Mouse (Mus musculus): ENCODE measurements at regions not wholly inside any gene's neighbourhood (a gene's known extent, or its start where the extent isn't known, plus 50 kb on each side); places are given as distances from the start of the nearest gene placed in this dataset.

- TF ChIP-seq POLR2A (IDR thresholded peaks at IDR 0.05; ENCODE audit: control insufficient read depth, low read depth, low read length), result no peak
- no peak for TF ChIP-seq CTCF (IDR thresholded peaks at IDR 0.05; ENCODE audit: control insufficient read depth, insufficient read depth, insufficient replicate concordance, low read depth, low read length)
- Histone ChIP-seq H3K27ac (ENCODE audit: control insufficient read depth, insufficient read depth, low read depth, low read length) (no peak overlapping the region), H3K4me3 (ENCODE audit: control insufficient read depth, low read depth, low read length) (no peak overlapping the region), H3K4me1 (ENCODE audit: control insufficient read depth, insufficient read depth, low read length) (no peaks in the 10 kb centered on the region), H3K36me3 (ENCODE audit: control insufficient read depth, insufficient read depth, low read length) (no peaks in the 10 kb centered on the region), H3K27me3 (ENCODE audit: control insufficient read depth, insufficient read depth, low read length) (no peaks in the 10 kb centered on the region)
Observed at GRCm38 (mm10) chr8:128065127-128065526, 293.3 kb upstream of the Nrp1 start.

GRCm38 (mm10) chr8:128065964-128066680, 292.3 kb upstream of the Nrp1 start:
- TF ChIP-seq POLR2A (IDR thresholded peaks at IDR 0.05; ENCODE audit: control insufficient read depth, low read depth, low read length), result no peak
- no peak for TF ChIP-seq CTCF (IDR thresholded peaks at IDR 0.05; ENCODE audit: control insufficient read depth, insufficient read depth, insufficient replicate concordance, low read depth, low read length)
- Histone ChIP-seq H3K27ac (ENCODE audit: control insufficient read depth, insufficient read depth, low read depth, low read length) (no peak overlapping the region), H3K4me1 (ENCODE audit: control insufficient read depth, insufficient read depth, low read length) (no peaks in the 10 kb centered on the region), H3K27me3 (ENCODE audit: control insufficient read depth, insufficient read depth, low read length) (no peaks in the 10 kb centered on the region), H3K4me3 (ENCODE audit: control insufficient read depth, low read depth, low read length) (no peak overlapping the region), H3K36me3 (ENCODE audit: control insufficient read depth, insufficient read depth, low read length) (no peaks in the 10 kb centered on the region)

GRCm38 (mm10) chr8:128069749-128070148, 288.7 kb upstream of the Nrp1 start:
- Histone ChIP-seq H3K4me1 (ENCODE audit: control insufficient read depth, insufficient read depth, low read length) (no peaks in the 10 kb centered on the region), H3K27ac (ENCODE audit: control insufficient read depth, insufficient read depth, low read depth, low read length) (no peak overlapping the region), H3K4me3 (ENCODE audit: control insufficient read depth, low read depth, low read length) (no peak overlapping the region), H3K27me3 (ENCODE audit: control insufficient read depth, insufficient read depth, low read length) (no peaks in the 10 kb centered on the region), H3K36me3 (ENCODE audit: control insufficient read depth, insufficient read depth, low read length) (no peaks in the 10 kb centered on the region)
- TF ChIP-seq POLR2A (IDR thresholded peaks at IDR 0.05; ENCODE audit: control insufficient read depth, low read depth, low read length), result no peak
- no peak for TF ChIP-seq CTCF (IDR thresholded peaks at IDR 0.05; ENCODE audit: control insufficient read depth, insufficient read depth, insufficient replicate concordance, low read depth, low read length)

GRCm38 (mm10) chr8:128075566-128075965, 282.8 kb upstream of the Nrp1 start:
- no peak overlapping the region for H3K4me3 ChIP-seq (ENCODE audit: control insufficient read depth, low read depth, low read length)
- H3K27me3 ChIP-seq (ENCODE audit: control insufficient read depth, insufficient read depth, low read length), result no peaks in the 10 kb centered on the region
- no peak overlapping the region for H3K27ac ChIP-seq (ENCODE audit: control insufficient read depth, insufficient read depth, low read depth, low read length)
- TF ChIP-seq POLR2A (IDR thresholded peaks at IDR 0.05; ENCODE audit: control insufficient read depth, low read depth, low read length) (no peak), CTCF (IDR thresholded peaks at IDR 0.05; ENCODE audit: control insufficient read depth, insufficient read depth, insufficient replicate concordance, low read depth, low read length) (no peak)
- H3K36me3 ChIP-seq (ENCODE audit: control insufficient read depth, insufficient read depth, low read length), result no peaks in the 10 kb centered on the region
- no peaks in the 10 kb centered on the region for H3K4me1 ChIP-seq (ENCODE audit: control insufficient read depth, insufficient read depth, low read length)

GRCm38 (mm10) chr8:128076226-128076625, 282.2 kb upstream of the Nrp1 start:
- Histone ChIP-seq H3K27ac (ENCODE audit: control insufficient read depth, insufficient read depth, low read depth, low read length) (no peak overlapping the region), H3K36me3 (ENCODE audit: control insufficient read depth, insufficient read depth, low read length) (no peaks in the 10 kb centered on the region), H3K27me3 (ENCODE audit: control insufficient read depth, insufficient read depth, low read length) (no peaks in the 10 kb centered on the region), H3K4me1 (ENCODE audit: control insufficient read depth, insufficient read depth, low read length) (no peaks in the 10 kb centered on the region), H3K4me3 (ENCODE audit: control insufficient read depth, low read depth, low read length) (no peak overlapping the region)
- TF ChIP-seq CTCF (IDR thresholded peaks at IDR 0.05; ENCODE audit: control insufficient read depth, insufficient read depth, insufficient replicate concordance, low read depth, low read length), result no peak
- no peak for TF ChIP-seq POLR2A (IDR thresholded peaks at IDR 0.05; ENCODE audit: control insufficient read depth, low read depth, low read length)

- TF ChIP-seq POLR2A (IDR thresholded peaks at IDR 0.05; ENCODE audit: control insufficient read depth, low read depth, low read length), result no peak
- no peak for TF ChIP-seq CTCF (IDR thresholded peaks at IDR 0.05; ENCODE audit: control insufficient read depth, insufficient read depth, insufficient replicate concordance, low read depth, low read length)
- no peak overlapping the region for H3K27ac ChIP-seq (ENCODE audit: control insufficient read depth, insufficient read depth, low read depth, low read length)
- no peaks in the 10 kb centered on the region for H3K4me1 ChIP-seq (ENCODE audit: control insufficient read depth, insufficient read depth, low read length)
- no peaks in the 10 kb centered on the region for H3K27me3 ChIP-seq (ENCODE audit: control insufficient read depth, insufficient read depth, low read length)
- H3K4me3 ChIP-seq (ENCODE audit: control insufficient read depth, low read depth, low read length), result no peak overlapping the region
- no peaks in the 10 kb centered on the region for H3K36me3 ChIP-seq (ENCODE audit: control insufficient read depth, insufficient read depth, low read length)
Observed at GRCm38 (mm10) chr8:128078740-128079139, 279.7 kb upstream of the Nrp1 start.

GRCm38 (mm10) chr8:128085800-128086199, 272.6 kb upstream of the Nrp1 start:
- TF ChIP-seq POLR2A (IDR thresholded peaks at IDR 0.05; ENCODE audit: control insufficient read depth, low read depth, low read length), result no peak
- no peak for TF ChIP-seq CTCF (IDR thresholded peaks at IDR 0.05; ENCODE audit: control insufficient read depth, insufficient read depth, insufficient replicate concordance, low read depth, low read length)
- H3K4me3 ChIP-seq (ENCODE audit: control insufficient read depth, low read depth, low read length), result no peak overlapping the region
- no peak overlapping the region for H3K27ac ChIP-seq (ENCODE audit: control insufficient read depth, insufficient read depth, low read depth, low read length)
- H3K4me1 ChIP-seq (ENCODE audit: control insufficient read depth, insufficient read depth, low read length), result no peaks in the 10 kb centered on the region
- H3K36me3 ChIP-seq (ENCODE audit: control insufficient read depth, insufficient read depth, low read length), result no peaks in the 10 kb centered on the region
- H3K27me3 ChIP-seq (ENCODE audit: control insufficient read depth, insufficient read depth, low read length), result no peaks in the 10 kb centered on the region

Measured in testis, adult 2 months (tissue).